Mouse (Mus musculus) liver, embryonic 13.5 days (tissue): ENCODE measurements around the gene Meis1. TPM values are rescaled to one million over a fixed set of nuclear protein-coding genes. Genes with fewer than 3 reads are reported as not detected.

Experiments
- ATAC-seq: fragments of 200-750 bp; cut with Nextera tagmentation; 2 replicates; pipeline ENCODE4 v1.8.0; 2017; ENCODE audit warnings: low read depth, mild to moderate bottlenecking, moderate number of reproducible peaks, moderate library complexity
- DNase-seq: peaks from one replicate; pipeline ENCODE4 v3.0.0; 2022
- H3K27ac ChIP-seq: fragments of 300-500 bp; sonication (generic); 2 replicates; pipeline ENCODE4 v1.5.1; 2015; ENCODE audit warnings: moderate library complexity, mild to moderate bottlenecking, inconsistent platforms
- H3K27me3 ChIP-seq: fragments of 300-500 bp; sonication (generic); 2 replicates; pipeline ENCODE4 v1.6.1; 2015; ENCODE audit warnings: mild to moderate bottlenecking, inconsistent platforms
- H3K36me3 ChIP-seq: fragments of 300-500 bp; sonication (generic); 2 replicates; pipeline ENCODE4 v1.6.1; 2015; ENCODE audit warnings: mild to moderate bottlenecking, inconsistent platforms
- H3K4me1 ChIP-seq: fragments of 300-500 bp; sonication (generic); replicated peaks from 2 replicates; pipeline ENCODE4 v1.6.1; 2015; ENCODE audit warnings: inconsistent platforms
- H3K4me2 ChIP-seq: fragments of 300-500 bp; sonication (generic); 2 replicates; pipeline ENCODE4 v1.6.1; 2015; ENCODE audit warnings: inconsistent platforms, mild to moderate bottlenecking, moderate library complexity
- H3K4me3 ChIP-seq: fragments of 300-500 bp; sonication (generic); replicated peaks from 2 replicates; pipeline ENCODE4 v1.5.1; 2015; ENCODE audit warnings: mild to moderate bottlenecking, inconsistent platforms
- H3K9ac ChIP-seq: fragments of 300-500 bp; sonication (generic); 2 replicates; pipeline ENCODE4 v1.6.1; 2015; ENCODE audit warnings: mild to moderate bottlenecking, inconsistent platforms
- H3K9me3 ChIP-seq: fragments of 300-500 bp; sonication (generic); replicated peaks from 2 replicates; pipeline ENCODE4 v1.6.1; 2016; ENCODE audit warnings: inconsistent platforms
- WGBS: fragments of 180-500 bp; shearing (Covaris S2); methylation state at CpG from one replicate; pipeline ENCODE4 v1.1.7; 2015; ENCODE audit not compliant: insufficient replicate concordance; 5-methylcytosine and 5-hydroxymethylcytosine counted together
- polyA plus RNA-seq: library from polyadenylated mRNA; unstranded; fragments of >200 nt; fragmentation: Nextera tagmentation; extraction: Ambion mirVana; gene quantifications from 2 replicates; pipeline ENCODE4 v1.2.1, GENCODE M21; 2015

Gene Meis1
- polyA plus RNA-seq, 1 experiment from 2014 or later, result 10.7 TPM

DNA sequence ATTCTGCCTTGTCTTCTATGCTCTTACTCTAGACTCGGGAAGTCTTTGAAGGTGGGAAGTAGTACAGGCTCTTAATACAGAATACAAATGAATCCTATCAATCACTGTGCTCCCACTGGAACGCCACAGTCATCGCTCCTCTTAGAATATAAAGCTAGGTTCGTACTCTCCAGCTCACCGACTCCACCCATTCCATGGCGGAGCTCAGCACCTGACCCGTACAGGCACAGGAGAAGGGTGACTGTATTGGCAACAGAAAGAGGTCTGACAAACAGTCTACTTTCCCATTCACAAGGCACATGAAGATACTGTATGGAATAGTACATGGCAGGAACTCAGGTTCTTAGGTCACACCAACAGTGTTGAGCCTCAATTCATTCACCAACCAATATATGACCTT is 35.5 kb downstream of the Meis1 start:
- no peak for DNase-seq

DNA sequence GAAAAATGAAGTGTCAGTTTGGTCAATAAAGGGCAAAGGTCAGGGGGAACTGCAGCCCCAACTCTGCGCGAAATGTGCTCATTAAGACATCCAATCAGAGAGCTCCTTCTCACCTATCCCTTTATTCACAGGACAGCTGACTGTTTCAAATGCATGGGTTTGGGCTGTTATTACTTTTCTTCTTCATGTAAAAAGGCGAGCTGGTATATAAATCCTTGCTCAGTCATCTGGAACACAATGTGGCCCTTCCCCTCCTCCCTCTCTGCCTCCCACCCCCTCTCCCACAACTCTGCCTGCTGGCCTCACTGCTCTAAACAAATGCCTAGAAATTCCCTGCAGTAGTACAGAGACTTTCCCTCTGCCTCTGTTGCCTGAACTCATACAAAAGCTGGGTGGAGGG is 36.5 kb downstream of the Meis1 start:
- H3K4me1 ChIP-seq, result peaks cover 25% of the 10 kb centered on the region
- no peaks in the 10 kb centered on the region for H3K9me3 ChIP-seq
- no peak for ATAC-seq
- no peaks in the 10 kb centered on the region for H3K27me3 ChIP-seq
- H3K27ac ChIP-seq, result no peak overlapping the region
- DNase-seq, result no peak
- H3K36me3 ChIP-seq, result no peaks in the 10 kb centered on the region; the same call in 1 of the 2 replicates
- 58% methylated on average over 3 of the region's 3 CpGs for WGBS
- no peak overlapping the region for H3K4me3 ChIP-seq
- H3K9ac ChIP-seq, result no peak overlapping the region
- no peak overlapping the region for H3K4me2 ChIP-seq

More for the DNA sequence above, 35.5 kb downstream of the Meis1 start:
- H3K9me3 ChIP-seq, result no peaks in the 10 kb centered on the region
- H3K27me3 ChIP-seq, result no peaks in the 10 kb centered on the region
- H3K36me3 ChIP-seq, result peaks cover 9% of the 10 kb centered on the region; the same call in 1 of the 2 replicates
- 74% methylated on average over 7 of the region's 7 CpGs for WGBS
- no peak for ATAC-seq
- no peak overlapping the region for H3K9ac ChIP-seq
- no peak overlapping the region for H3K27ac ChIP-seq
- H3K4me1 ChIP-seq, result peaks cover 25% of the 10 kb centered on the region
- H3K4me2 ChIP-seq, result no peak overlapping the region
- no peak overlapping the region for H3K4me3 ChIP-seq

DNA sequence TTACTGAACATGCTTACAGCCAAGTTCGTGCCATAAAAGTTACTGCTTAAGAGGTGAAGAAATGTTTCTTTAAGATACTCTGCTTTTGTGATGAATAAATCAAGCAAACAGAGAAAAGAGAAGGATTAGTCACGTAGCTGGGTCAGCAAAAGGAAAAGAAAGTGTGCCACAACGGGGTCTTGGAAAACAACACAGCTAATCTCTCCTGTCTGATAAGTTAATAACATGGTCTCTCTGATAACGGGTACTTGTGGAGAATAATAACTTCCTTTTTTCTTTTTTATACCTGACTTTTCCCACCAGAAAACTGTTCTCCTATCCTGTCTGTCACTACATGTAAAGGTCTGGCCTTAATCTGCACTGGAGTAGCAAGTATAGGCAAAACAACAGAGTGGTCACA is 37.4 kb downstream of the Meis1 start:
- no peaks in the 10 kb centered on the region; the same call in 1 of the 2 replicates for H3K36me3 ChIP-seq
- H3K27me3 ChIP-seq, result no peaks in the 10 kb centered on the region
- 24% methylated on average over 4 of the region's 4 CpGs for WGBS
- H3K9me3 ChIP-seq, result no peaks in the 10 kb centered on the region
- H3K4me1 ChIP-seq, result peaks cover 25% of the 10 kb centered on the region
- H3K4me3 ChIP-seq, result no peak overlapping the region
- H3K27ac ChIP-seq, result no peak overlapping the region
- DNase-seq (no peak), ATAC-seq (no peak)
- no peak overlapping the region for H3K4me2 ChIP-seq
- no peak overlapping the region for H3K9ac ChIP-seq

DNA sequence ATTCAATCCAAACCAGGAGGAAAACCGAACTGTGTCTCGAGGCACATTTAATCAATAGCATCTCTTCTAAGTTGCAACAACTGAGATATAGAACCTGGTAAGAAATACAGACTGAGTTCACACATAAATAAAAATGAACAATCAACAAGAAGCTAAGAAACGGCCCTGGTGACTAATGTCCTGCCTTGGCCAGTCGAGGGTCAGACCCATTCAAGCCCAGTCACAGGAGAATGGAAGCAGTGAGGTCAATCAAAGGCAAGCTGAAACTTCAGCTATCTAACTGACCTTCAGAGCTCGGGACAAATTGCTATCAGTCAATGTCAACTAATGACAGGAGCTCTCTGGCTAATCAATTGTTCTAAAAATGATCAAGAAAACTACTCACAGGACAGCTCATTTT is 38.2 kb downstream of the Meis1 start:
- ATAC-seq, result no peak
- Histone ChIP-seq H3K4me1 (peaks cover 25% of the 10 kb centered on the region), H3K27me3 (no peaks in the 10 kb centered on the region), H3K4me3 (no peak overlapping the region), H3K4me2 (no peak overlapping the region), H3K9ac (no peak overlapping the region), H3K36me3 (no peaks in the 10 kb centered on the region), H3K9me3 (no peaks in the 10 kb centered on the region), H3K27ac (no peak overlapping the region)
- 42% methylated on average over 5 of the region's 5 CpGs for WGBS
- DNase-seq, result no peak

DNA sequence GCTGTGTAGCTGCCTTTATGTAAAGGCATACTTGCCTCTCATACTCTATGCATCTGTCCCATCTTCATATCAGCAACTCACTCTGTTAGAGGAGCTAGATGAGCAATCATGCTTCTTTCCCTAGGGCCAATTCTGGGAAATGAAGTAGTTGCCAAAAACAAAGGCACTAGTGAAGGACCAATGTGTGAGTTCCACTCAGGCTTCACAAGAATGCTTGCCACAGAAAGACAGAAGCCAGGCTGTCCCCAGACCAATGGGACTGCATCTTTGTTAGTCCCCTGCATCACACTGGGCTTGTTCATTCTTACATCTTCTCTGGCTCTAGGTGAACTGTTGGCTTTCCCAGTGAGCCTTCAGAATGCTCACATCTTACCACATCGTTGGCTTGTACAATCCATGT is 43.7 kb downstream of the Meis1 start:
- Histone ChIP-seq H3K27me3 (no peaks in the 10 kb centered on the region), H3K27ac (no peak overlapping the region), H3K9ac (no peak overlapping the region), H3K4me3 (no peak overlapping the region), H3K9me3 (no peaks in the 10 kb centered on the region), H3K4me1 (peaks cover 18% of the 10 kb centered on the region), H3K36me3 (no peaks in the 10 kb centered on the region), H3K4me2 (no peak overlapping the region)
- WGBS, result 48% methylated on average over 1 of the region's 1 CpGs
- ATAC-seq (no peak), DNase-seq (no peak)

DNA sequence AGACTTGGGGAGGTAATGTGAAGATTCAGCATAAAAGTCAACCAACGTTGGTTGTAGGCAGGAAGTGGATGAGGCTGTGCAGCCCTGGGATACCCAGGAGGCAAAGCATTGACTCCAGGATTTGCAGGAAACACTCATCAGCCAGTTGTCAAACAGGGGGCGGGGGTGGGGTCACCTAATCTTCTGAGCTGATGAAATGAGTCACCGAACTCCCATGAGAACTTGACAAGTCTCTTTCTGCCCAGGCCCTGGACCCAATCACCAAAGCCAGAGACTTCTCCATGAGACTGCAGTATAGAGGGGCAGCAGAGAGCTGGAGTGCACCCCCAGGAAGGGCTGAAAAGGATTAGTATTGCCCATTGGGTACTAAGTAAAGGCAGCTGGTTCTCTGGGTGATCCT is 45.0 kb downstream of the Meis1 start:
- no peaks in the 10 kb centered on the region for H3K36me3 ChIP-seq
- H3K9ac ChIP-seq, result no peak overlapping the region
- H3K27me3 ChIP-seq, result no peaks in the 10 kb centered on the region
- ATAC-seq, result no peak
- no peak for DNase-seq
- no peak overlapping the region for H3K4me2 ChIP-seq
- no peak overlapping the region for H3K4me3 ChIP-seq
- no peaks in the 10 kb centered on the region for H3K9me3 ChIP-seq
- WGBS, result 12% methylated on average over 3 of the region's 3 CpGs
- H3K4me1 ChIP-seq, result peaks cover 30% of the 10 kb centered on the region
- H3K27ac ChIP-seq, result no peak overlapping the region

DNA sequence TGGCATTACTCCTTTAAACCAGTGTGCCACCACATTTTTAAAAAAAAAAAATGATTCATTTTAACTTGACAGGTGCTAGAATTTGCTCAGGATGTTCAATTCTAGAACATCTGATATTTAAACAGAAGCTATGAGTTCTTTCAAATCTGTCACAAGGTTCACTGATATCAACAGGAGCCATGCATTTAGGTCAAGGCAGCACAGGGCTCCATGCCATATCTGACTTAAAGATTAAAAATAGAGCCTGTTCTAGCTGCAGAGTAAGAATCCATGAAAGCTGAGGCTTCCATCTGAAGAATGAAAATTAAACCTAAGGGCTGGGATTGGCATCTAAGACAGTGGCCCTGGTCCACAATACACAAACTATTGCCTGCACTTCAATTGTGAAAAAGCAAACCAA is 45.8 kb downstream of the Meis1 start:
- Histone ChIP-seq H3K9ac (no peak overlapping the region), H3K4me3 (no peak overlapping the region), H3K27me3 (no peaks in the 10 kb centered on the region), H3K36me3 (no peaks in the 10 kb centered on the region), H3K9me3 (no peaks in the 10 kb centered on the region), H3K4me1 (peaks cover 33% of the 10 kb centered on the region), H3K27ac (no peak overlapping the region), H3K4me2 (no peak overlapping the region)
- no peak for DNase-seq
- ATAC-seq, result no peak

DNA sequence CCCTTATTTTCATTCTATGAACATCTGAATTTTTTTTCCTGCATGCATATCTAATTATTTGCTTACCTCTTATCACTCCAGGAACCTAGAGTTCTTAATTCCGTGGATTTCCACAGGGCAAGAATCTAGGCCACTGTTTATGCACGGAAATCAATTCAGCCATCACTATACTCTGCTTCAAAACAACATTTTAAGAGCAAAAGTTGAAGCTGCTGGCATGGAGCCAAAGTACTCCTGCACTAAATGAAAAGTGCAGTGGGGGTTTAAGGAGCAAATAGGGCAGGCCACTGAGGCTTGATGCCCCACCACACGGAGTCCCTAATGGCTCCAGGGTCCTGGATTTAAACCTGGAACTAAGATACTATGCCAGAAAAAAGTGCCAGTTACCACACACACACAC is 47.2 kb downstream of the Meis1 start:
- Histone ChIP-seq H3K4me1 (peaks cover 33% of the 10 kb centered on the region), H3K4me2 (no peak overlapping the region), H3K27me3 (no peaks in the 10 kb centered on the region), H3K27ac (no peak overlapping the region; the same call in 1 of the 2 replicates), H3K9ac (no peak overlapping the region), H3K9me3 (no peaks in the 10 kb centered on the region), H3K36me3 (no peaks in the 10 kb centered on the region), H3K4me3 (no peak overlapping the region)
- WGBS, result 34% methylated on average over 3 of the region's 3 CpGs
- ATAC-seq (no peak), DNase-seq (no peak)

DNA sequence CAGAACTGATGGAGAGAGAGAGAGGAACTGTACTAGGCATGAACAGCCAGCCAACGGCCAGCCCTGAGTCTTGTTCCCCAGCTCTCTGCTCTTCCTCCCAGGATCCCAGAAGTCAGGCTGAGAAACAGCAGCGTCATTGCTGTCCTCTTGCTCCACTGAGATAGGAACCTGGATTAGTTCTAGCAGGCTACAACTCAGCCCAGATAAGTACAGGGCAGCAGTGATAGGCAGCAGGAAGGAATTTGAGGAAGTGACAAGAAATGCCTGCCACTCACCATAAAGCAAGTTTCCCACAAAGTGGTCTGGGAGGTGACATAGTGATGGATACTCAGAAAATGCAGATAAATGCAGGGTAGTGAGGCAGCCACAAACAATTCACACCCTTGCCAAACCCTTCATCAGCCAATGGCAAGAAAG is 48.9 kb downstream of the Meis1 start:
- Histone ChIP-seq H3K36me3 (no peaks in the 10 kb centered on the region), H3K9me3 (no peaks in the 10 kb centered on the region), H3K27ac (no peak overlapping the region; the same call in 1 of the 2 replicates), H3K27me3 (no peaks in the 10 kb centered on the region), H3K4me2 (no peak overlapping the region), H3K9ac (no peak overlapping the region), H3K4me1 (peaks cover 39% of the 10 kb centered on the region), H3K4me3 (no peak overlapping the region)
- ATAC-seq, result peak; percentile 81
- peak; percentile 26 for DNase-seq
- WGBS, result 12% methylated on average over 2 of the region's 2 CpGs

DNA sequence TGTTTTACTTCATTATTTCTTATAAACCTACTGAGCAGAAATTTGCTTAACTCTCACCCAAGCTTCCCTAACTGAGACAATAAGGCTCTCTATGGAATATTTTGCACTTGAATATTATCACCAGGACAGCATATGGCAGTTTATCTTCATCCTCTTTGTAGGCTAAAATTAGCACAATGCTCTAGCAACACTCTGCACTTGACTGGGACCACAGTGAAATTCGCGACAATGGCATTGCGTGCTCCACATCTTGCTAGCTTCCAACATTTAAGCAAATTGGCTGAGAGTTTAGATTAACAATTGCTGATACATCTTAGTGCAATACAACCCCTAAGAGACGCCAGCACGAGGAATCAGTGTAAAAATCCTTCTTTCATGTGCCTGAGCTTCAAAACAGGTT is 54.4 kb downstream of the Meis1 start:
- WGBS, result 20% methylated on average over 5 of the region's 5 CpGs
- Histone ChIP-seq H3K4me2 (no peak overlapping the region), H3K4me1 (peaks cover 40% of the 10 kb centered on the region), H3K36me3 (no peaks in the 10 kb centered on the region), H3K27me3 (no peaks in the 10 kb centered on the region), H3K9me3 (no peaks in the 10 kb centered on the region), H3K27ac (peak overlapping the region; percentile 41; the same call in 1 of the 2 replicates), H3K9ac (no peak overlapping the region), H3K4me3 (no peak overlapping the region)
- no peak for DNase-seq
- ATAC-seq, result no peak

DNA sequence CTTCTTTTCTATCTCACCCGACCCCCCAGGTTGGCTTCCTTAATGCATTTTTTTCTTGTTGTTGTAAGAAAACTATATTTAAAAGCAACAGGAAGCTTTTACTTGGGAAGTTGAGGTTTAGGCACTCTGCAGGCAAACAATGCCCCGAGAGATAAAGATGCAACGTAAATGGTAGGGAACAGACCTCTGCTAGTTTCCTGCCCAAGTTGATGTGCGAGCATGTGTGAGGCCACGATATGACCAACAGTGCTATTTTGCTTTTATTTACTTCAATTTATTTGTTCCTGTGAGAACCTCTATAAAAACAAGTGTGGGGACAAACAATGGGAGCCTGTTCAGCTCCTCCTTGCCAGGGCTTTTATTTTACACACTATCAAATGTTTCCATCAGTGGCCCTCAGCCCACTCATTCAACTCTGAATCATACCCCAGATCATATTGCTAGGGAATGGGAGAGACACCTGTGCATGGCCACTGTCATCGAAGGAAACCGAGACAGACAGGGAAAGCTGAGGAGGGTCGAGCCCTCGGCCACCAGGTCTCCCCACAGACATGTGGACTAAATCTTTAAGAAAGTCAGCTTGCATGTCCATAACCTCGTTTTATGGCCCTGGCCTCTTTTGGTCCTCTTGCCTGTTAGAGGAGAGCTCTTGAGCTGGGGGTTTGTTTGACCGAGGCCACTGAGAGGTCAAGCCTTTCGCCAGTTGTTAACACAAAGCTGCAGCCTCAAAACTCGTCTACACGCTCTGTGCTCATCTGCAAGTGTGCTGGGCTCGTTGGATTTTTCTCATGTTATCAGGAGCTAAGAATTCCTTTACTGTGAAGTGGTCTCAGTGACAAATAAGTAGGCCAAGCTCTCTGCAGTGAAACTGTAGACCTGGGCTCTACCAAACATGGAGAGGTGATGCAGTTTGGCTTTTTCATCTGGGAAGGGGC is 55.3 kb downstream of the Meis1 start:
- H3K27me3 ChIP-seq, result no peaks in the 10 kb centered on the region
- no peak overlapping the region for H3K9ac ChIP-seq
- peaks cover 34% of the 10 kb centered on the region for H3K4me1 ChIP-seq
- H3K27ac ChIP-seq, result peak overlapping the region; percentile 54
- no peak overlapping the region for H3K4me2 ChIP-seq
- ATAC-seq (no peak; the same call in 1 of the 2 replicates), DNase-seq (no peak)
- H3K36me3 ChIP-seq, result no peaks in the 10 kb centered on the region
- H3K4me3 ChIP-seq, result no peak overlapping the region
- WGBS, result 15% methylated on average over 15 of the region's 15 CpGs
- H3K9me3 ChIP-seq, result no peaks in the 10 kb centered on the region

DNA sequence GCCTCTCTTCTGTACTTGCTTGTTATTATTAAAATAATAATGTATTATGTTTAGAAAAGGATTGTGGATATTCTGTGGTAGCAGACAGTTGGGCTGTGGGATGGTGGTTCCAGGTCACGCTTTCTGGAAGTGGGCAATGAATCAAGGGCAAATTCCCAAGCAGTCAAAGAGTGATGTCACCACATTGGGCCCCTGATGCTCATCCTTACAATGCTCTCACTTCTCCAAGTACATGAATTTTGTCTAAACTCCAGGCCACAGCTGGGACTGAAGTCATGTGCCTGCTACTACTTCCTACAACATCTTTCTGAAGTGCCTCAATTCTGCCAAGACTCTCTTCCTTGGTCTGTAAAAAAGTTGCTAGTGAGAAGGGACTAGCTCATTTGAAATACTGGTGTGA is 59.3 kb downstream of the Meis1 start:
- Histone ChIP-seq H3K9me3 (no peaks in the 10 kb centered on the region), H3K27me3 (no peaks in the 10 kb centered on the region), H3K4me1 (peaks cover 46% of the 10 kb centered on the region), H3K27ac (no peak overlapping the region), H3K36me3 (no peaks in the 10 kb centered on the region), H3K9ac (no peak overlapping the region), H3K4me3 (no peak overlapping the region), H3K4me2 (no peak overlapping the region)
- ATAC-seq (no peak), DNase-seq (no peak)
- WGBS, result 69% methylated on average over 1 of the region's 1 CpGs
